Mouse (Mus musculus): ENCODE results near the gene Med8. TPM values are rescaled to one million over a fixed set of nuclear protein-coding genes. Genes with fewer than 3 reads are reported as not detected.

The Med8 gene
- 10 to 100 TPM; 38.6 to 39.2 TPM for total RNA-seq (2021)
- long read RNA-seq, experiment 1, transcript Med8-201 (7 exons, 1,145 nt): major isoform, 21 of 44 reads
- long read RNA-seq, experiment 1, transcript Med8-203 (7 exons, 1,134 nt): minor isoform, 10 of 44 reads
- long read RNA-seq, experiment 1, partial matches to known transcripts: 7 of 44 reads
- long read RNA-seq, experiment 1, other reads (novel, unspliced or antisense): 6 of 44 reads
- long read RNA-seq, experiment 2, transcript Med8-201 (7 exons, 1,145 nt): major isoform, 13 of 25 reads
- long read RNA-seq, experiment 2, transcript Med8-203 (7 exons, 1,134 nt): minor isoform, 5 of 25 reads
- long read RNA-seq, experiment 2, partial matches to known transcripts: 6 of 25 reads
- long read RNA-seq, experiment 2, other reads (novel, unspliced or antisense): 1 of 25 reads

DNA sequence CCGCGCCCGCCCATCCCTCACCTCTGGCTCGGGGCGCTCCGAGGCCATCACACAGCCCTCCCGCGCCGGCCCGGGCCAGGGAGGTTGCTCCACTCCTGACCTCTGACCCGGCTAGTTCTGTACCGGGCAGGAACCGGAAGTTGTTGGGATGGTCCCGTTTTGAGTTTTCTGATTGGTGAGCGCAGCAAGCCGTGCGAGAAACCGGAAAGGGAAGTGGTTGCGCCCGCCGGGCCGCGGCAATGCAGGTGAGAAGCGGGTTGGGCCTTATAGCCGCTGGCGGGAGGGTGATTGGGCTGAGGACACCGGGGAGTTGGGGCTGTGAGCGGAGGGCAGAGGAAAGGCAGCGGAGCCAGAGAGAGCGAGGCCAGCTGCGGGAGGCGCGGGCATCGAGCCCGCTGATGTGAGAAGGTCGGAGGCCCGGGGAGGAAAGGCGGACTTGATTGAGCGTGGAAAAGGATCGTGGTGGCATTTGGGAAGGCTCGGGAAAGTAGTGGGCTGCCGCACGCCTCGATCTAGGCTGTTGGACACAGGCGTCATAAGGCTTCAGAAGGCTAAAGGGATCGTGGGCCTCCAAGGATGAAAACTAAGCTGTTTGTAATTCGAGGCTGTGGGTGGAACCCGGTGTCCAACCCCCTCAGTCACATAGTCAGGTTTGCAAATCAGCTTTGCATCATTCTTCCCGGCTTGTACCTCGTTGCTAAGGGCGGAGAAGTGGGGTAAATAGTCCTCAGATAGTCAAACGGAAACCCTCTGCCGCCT, at the start of gene Med8, which contains the start of gene Szt2:
Gene Med8, plus strand, starts transcription at position 196 of the 759 bp plus-strand sequence.
Gene Szt2, minus strand, starts transcription at position 132 of the 759 bp plus-strand sequence.
- peak; percentile 94 for DNase-seq (ENCODE audit: low spot score)

DNA sequence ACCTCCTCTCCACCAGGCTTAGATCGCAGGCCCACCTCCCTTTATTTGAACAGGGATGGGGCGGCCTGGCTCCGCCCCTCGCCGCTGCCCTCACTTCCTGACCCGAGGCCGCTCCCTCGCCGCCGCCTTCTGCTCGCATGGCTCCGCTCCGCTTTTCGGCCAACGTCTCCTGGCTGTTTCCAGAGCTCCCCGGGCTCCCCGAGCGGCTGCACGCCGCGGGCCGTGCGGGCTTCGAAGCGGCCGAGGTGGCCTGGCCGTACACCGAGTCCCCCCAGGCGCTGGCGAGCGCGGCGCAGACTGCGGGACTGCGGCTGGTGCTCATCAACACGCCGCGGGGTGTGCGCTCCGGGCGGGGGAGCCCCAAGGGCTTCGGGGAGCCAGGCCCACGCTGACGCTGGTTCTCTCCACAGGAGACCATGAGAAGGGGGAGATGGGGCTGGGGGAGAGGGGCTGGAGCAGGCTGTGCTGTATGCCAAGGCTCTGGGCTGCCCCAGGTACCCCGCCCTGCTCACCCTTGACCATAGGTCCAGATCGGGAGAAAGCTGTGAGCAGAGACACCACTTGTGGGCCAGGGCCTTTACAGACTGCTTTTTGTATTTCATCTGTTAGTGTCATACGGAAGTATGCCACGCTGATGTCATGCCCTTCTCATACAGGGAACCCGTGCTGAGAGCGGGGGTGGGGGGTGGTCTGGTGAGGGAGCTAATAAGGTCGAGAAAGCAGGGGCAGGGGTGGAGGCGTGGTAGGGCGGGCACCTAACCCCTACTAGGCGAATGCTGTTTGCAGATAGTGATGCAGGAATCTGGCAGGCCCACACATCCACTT, 49.0 kb upstream of the Med8 start:
- peak; percentile 57 for DNase-seq (ENCODE audit: low spot score)

DNA sequence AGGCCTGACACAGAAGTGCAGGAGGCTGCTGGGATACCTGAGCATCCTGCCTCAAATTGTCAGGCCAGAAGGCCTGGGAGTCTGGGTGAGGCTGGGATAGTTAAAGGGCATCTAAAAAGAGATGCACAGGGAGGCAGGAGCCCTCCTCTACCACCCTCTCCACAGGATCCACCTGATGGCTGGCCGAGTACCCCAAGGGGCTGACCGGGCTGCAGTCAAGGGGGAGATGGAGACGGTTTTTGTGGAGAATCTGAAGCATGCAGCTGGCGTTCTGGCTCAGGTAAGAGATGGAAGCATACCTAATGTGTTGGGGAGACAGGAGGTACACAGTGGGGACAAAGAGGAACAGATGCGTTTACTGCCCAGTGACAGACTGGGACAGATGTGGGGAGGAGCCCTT, 47.7 kb upstream of the Med8 start:
- no peak for DNase-seq (ENCODE audit: low spot score)

GRCm38 (mm10) chr4:118362879-118363278, 46.3 kb upstream of the Med8 start:
- DNase-seq (ENCODE audit: low spot score): no peak

DNA sequence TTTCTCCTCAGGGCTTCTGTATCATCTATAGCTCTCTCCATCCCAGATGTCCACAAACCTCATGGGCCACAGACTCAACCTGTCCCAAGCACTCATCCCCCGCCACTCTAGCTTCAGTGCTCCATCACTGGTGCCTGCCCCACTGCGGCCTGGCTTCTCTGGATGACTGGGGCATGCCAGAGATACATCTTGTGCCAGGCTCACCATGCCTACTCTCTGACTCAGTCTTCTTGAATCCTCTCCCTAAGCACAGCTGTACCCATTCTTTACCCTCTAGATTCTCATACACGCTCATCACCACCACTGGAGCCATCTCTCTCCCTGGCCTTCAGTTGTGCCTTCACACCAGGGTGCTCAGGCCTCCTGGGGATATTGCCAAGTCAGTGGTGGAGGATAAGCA, 45.2 kb upstream of the Med8 start:
- DNase-seq (ENCODE audit: low spot score): no peak

DNA sequence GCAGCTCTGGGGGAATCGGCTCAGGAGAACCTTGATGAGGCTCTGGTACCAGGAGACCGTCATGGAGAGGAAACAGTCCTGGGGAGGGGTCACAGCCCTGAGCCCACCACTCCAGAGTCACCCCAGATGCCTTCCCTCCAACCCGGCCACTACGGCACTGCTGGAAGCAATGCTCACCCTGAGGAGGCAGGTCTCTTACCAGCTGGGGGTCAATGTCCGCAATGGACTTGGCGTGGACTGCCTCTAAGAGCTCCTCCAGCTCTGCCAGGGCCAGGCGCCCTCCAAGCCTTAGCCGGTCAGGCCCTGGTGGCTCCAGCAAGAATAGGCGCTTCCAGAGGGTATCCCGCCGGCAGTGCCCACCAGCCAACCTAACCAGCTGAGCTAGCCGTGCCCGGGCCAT, 44.5 kb upstream of the Med8 start:
- no peak for DNase-seq (ENCODE audit: low spot score)

DNA sequence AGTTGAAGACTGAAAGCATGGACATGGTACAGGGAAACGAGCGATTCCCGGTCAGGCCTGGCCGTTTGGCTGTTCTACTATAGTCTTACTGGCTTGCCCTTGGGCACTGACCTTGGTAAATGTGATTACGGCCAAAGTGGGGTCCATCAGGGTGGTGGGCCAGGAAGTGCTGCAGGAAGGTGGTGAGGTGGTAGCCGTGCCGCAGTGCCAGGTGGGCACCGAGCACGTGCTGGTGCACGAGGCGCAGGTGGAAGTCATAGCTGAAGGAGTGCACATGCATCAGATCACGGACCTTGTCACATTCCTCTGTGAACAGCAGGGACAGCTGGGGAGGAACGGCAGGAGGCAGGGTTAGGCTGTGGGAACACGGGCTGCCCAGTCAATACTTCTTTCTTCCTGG, 43.1 kb upstream of the Med8 start:
- no peak for DNase-seq (ENCODE audit: low spot score)

DNA sequence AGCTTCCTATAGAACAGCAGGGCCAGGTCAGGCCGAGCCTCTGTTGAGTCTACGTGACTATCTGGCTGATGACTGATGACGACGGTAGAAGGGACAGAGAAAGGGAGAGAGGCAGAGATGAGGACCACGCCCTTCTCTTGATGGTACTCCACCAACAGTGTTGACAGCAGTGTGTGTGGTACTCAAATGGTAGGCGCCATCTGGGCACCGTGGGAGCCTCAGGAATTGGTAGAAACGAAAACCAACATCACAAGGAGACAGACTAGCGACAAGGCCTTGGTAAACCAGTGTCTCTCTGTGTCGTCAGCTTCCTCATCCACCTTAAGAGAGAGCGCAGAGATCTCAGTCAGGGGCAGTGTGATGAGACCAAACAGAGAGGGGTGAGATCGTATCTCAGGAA, 41.6 kb upstream of the Med8 start:
- DNase-seq (ENCODE audit: low spot score): no peak

DNA sequence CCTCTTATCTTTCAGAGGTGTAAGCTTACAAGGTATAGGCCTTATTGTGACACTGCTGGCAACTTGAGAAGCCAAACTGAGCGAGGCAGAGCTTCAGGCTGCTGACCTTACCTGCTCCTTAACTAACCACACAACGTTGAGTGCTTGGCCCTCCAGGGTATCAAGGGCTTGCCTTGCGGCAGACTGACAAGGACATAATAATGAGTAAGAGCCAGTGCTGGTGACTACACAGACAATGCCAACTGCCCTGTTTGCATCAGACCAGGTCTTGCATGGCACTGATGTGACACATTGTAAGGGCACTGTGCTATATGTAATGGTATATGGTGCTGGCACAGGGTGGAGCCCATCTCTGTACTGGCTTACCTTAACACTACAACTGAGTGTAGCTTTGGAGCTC, 40.5 kb upstream of the Med8 start:
- no peak for DNase-seq (ENCODE audit: low spot score)

DNA sequence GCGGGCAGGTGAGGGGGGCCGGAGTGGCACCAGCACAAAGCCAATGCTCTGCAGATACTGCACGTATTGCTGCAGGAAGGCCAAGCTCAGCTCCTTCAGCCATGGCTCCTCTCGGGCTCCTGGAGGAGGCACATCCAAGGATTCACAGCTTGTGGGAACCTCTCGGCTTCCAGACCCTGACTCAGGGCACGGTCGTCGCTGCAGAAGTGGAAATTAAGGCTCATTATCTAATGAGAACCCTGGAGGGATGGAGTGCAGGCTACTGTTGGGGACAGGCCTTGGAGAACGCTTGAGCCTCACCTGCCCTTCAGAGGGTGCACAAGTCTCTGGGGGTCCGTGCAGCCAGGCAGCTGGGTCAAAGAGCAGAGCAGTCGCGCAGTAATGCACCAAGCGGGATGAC, 37.3 kb upstream of the Med8 start:
- DNase-seq (ENCODE audit: low spot score): no peak

- no peak for DNase-seq (ENCODE audit: low spot score)
Measured at GRCm38 (mm10) chr4:118375999-118376398, 33.1 kb upstream of the Med8 start.

DNA sequence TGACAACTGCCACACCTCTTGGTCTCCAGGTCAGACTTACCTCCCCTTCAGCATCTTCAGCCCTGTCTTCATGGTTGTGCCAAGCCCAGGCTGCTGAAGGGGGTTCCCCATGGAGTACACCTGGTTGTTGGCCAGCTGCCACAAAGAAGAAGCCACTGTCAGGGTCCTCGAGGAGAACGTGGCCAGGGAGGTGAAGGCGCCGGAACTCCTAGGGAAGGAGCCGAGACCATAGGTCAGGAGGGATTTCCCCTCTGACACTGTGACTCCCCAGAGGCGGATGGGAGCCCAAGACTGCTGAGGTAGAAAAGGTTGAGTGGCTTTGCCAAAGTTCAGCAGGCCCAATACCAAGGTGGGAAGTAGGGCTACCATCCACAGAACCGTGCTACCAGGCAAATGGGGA, 25.9 kb upstream of the Med8 start:
- no peak for DNase-seq (ENCODE audit: low spot score)

DNA sequence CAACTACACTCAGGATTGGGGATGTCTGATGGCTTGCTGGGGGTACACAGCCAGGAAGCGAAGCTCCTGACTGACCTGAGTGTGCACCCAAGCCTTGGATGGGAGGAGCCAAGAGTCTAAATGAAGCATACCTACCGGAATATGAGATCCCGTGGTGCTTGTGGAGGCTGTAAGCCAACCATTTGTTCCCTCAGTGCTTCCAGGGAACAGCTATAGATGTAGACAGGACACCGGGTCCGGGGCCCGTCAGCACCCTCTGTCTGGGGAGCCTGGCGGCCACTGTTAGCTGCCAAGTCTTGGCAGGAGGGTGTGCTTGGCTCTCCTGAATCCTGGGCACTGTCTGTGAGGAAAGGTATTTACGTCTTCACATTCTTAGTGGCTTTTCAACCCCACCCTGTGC, 21.8 kb upstream of the Med8 start:
- DNase-seq (ENCODE audit: low spot score): no peak

- DNase-seq (ENCODE audit: low spot score): no peak
Measured at GRCm38 (mm10) chr4:118390146-118390545, 19.0 kb upstream of the Med8 start.

DNA sequence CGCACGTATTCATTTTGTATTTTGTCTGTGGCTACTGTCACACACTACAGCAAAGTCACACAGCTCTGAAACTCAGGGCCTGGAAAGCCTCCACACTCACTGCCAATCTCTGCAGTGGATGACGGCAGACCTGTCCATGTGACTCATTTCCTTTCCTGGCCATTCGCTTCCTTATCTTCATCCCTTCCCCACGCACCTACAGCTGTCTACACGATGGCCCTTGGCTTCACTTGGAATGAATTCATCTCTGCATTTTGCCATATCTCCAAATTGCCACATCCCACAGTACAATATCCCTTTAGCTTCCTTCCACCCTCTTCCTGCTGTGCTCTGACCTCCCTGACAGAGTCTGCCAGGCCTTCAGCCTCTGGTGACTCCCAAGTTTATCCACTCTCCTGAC, 14.6 kb upstream of the Med8 start:
- DNase-seq (ENCODE audit: low spot score): no peak

GRCm38 (mm10) chr4:118395289-118395688, 13.8 kb upstream of the Med8 start:
- DNase-seq (ENCODE audit: low spot score): no peak

GRCm38 (mm10) chr4:118396433-118396832, 12.7 kb upstream of the Med8 start:
- no peak for DNase-seq (ENCODE audit: low spot score)

- no peak for DNase-seq (ENCODE audit: low spot score)
Measured at GRCm38 (mm10) chr4:118398400-118398799, 10.7 kb upstream of the Med8 start.

DNA sequence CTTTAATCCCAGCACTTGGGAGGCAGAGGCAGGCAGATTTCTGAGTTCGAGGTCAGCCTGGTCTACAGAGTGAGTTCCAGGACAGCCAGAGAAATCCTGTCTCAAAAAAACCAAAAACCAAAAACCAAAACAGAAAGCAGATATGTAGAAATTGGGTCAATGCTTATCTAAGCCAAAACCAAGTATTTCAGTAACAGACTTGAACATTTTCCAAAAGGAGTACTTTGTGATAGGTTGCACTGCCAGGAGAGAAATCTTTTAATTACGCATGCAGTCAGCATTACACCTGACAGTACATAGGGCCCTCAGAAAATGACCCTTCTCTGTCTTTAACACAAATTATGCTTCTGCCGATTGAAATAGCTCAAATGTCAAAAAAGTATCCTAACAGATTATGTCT, 7.7 kb upstream of the Med8 start:
- no peak for DNase-seq (ENCODE audit: low spot score)

GRCm38 (mm10) chr4:118401918-118402317, 7.2 kb upstream of the Med8 start:
- no peak for DNase-seq (ENCODE audit: low spot score)

- DNase-seq (ENCODE audit: low spot score): no peak
Measured at GRCm38 (mm10) chr4:118402701-118403100, 6.4 kb upstream of the Med8 start.

- no peak for DNase-seq (ENCODE audit: low spot score)
Measured at GRCm38 (mm10) chr4:118410871-118411270, 1.7 kb downstream of the Med8 start.
